In genomic region chr13:28662316-28662752, GRCm38 (mm10) we compare ENCODE assay signal across 12 mouse cellular contexts.
A peak's percentile ranks its signal among the peaks of the same experiment; 100 is the strongest.
DNase-seq lines count a peak whose midpoint lies in the region; ATAC-seq and TF ChIP-seq lines count a peak whose summit lies in the region.
"Had no signal": no experiment of that assay in that cellular context is flagged by ENCODE, and none has a peak within 500 bp of the region (broad histone marks: within the 10 kb centered on the region; RNA-seq: fewer than 3 reads in every experiment).

No protein-coding gene starts in this region.

- H3K9me3 ChIP-seq in kidney, embryonic 14.5 days (ENCODE audit: control insufficient read depth, low read length) = no peaks in the 10 kb centered on the region
- H3K9me3 ChIP-seq in intestine, postnatal 0 days (ENCODE audit: control insufficient read depth) = no peaks in the 10 kb centered on the region
- H3K9me3 ChIP-seq in stomach, embryonic 16.5 days (replicated peaks; ENCODE audit: control insufficient read depth, low read length) = no peaks in the 10 kb centered on the region
- H3K9me3 ChIP-seq: midbrain, embryonic 13.5 days had no signal

- no peak overlapping the region for H3K9ac ChIP-seq in kidney, embryonic 14.5 days (ENCODE audit: low read depth, low read length)
- H3K9ac ChIP-seq in intestine, postnatal 0 days (ENCODE audit: low read depth, low read length) = no peak overlapping the region
- no peak overlapping the region for H3K9ac ChIP-seq in liver, adult 2 months (ENCODE audit: low read depth, low read length)
- H3K9ac ChIP-seq in stomach, embryonic 16.5 days (ENCODE audit: low read length) = no peak overlapping the region
- H3K9ac ChIP-seq: midbrain, embryonic 13.5 days had no signal

- no peaks in the 10 kb centered on the region for H3K79me2 ChIP-seq in liver, adult 2 months (ENCODE audit: control insufficient read depth, insufficient read depth, low read length)

- no peak overlapping the region for H3K4me3 ChIP-seq in kidney, adult 2 months (ENCODE audit: insufficient read depth, low read depth, low read length)
- no peak overlapping the region for H3K4me3 ChIP-seq in kidney, embryonic 14.5 days (ENCODE audit: low read length)
- no peak overlapping the region for H3K4me3 ChIP-seq in intestine, postnatal 0 days (ENCODE audit: low read depth, low read length)
- H3K4me3 ChIP-seq in liver, adult 2 months (ENCODE audit: insufficient read depth, low read depth, low read length) = no peak overlapping the region
- H3K4me3 ChIP-seq in stomach, embryonic 16.5 days (replicated peaks; ENCODE audit: low read length) = no peak overlapping the region
- H3K4me3 ChIP-seq: midbrain, embryonic 13.5 days had no signal

- 43% methylated on average over 3 of the region's 3 CpGs for WGBS in kidney, adult 2 months
- WGBS in kidney, embryonic 14.5 days = 65% methylated on average over 3 of the region's 3 CpGs
- WGBS in intestine, postnatal 0 days = 44% methylated on average over 3 of the region's 3 CpGs
- WGBS in liver, adult 2 months = 25% methylated on average over 3 of the region's 3 CpGs
- WGBS in stomach, embryonic 16.5 days = 54% methylated on average over 3 of the region's 3 CpGs

- TF ChIP-seq CTCF in kidney, adult 2 months (conservative IDR thresholded peaks at IDR 0.05; ENCODE audit: insufficient read depth, insufficient read length, low read depth, low read length) = no peak
- no peak for TF ChIP-seq CTCF in intestine, postnatal 0 days (IDR thresholded peaks at IDR 0.05; ENCODE audit: low read depth)
- no peak for TF ChIP-seq CTCF in liver, adult 2 months (IDR thresholded peaks at IDR 0.05; ENCODE audit: low read depth, low read length)

- peak; percentile 61 for DNase-seq in kidney, adult 2 months
- peak; percentile 80 for DNase-seq in liver, adult 2 months (ENCODE audit: extremely low read depth, low read depth, low spot score)
- DNase-seq in ovary, postnatal 36 days (ENCODE audit: low spot score) = no peak
- no peak for DNase-seq in adrenal gland, postnatal 36 days
- DNase-seq in urinary bladder, postnatal 4 days (ENCODE audit: low spot score in 2 of 2) = no peak
- DNase-seq: adrenal gland, postnatal 25 days; cerebellum, postnatal 10 days; heart, postnatal 10 days had no signal

- no peaks in the 10 kb centered on the region for H3K36me3 ChIP-seq in kidney, adult 2 months (ENCODE audit: control insufficient read depth, insufficient read depth, low read length)
- no peaks in the 10 kb centered on the region for H3K36me3 ChIP-seq in kidney, embryonic 14.5 days (ENCODE audit: control insufficient read depth, insufficient read depth, low read length)
- H3K36me3 ChIP-seq in intestine, postnatal 0 days (ENCODE audit: control insufficient read depth, insufficient read depth) = no peaks in the 10 kb centered on the region
- no peaks in the 10 kb centered on the region for H3K36me3 ChIP-seq in liver, adult 2 months (ENCODE audit: control insufficient read depth, insufficient read depth, low read length)
- H3K36me3 ChIP-seq in stomach, embryonic 16.5 days (ENCODE audit: control insufficient read depth, insufficient read depth, low read length) = no peaks in the 10 kb centered on the region
- H3K36me3 ChIP-seq: midbrain, embryonic 13.5 days had no signal

- H3K27me3 ChIP-seq in kidney, adult 2 months (replicated peaks; ENCODE audit: control insufficient read depth, insufficient read depth, low read length) = no peaks in the 10 kb centered on the region
- H3K27me3 ChIP-seq in kidney, embryonic 14.5 days (ENCODE audit: control insufficient read depth, insufficient read depth, low read length) = no peaks in the 10 kb centered on the region
- H3K27me3 ChIP-seq in intestine, postnatal 0 days (replicated peaks; ENCODE audit: control insufficient read depth, insufficient read depth, low read length) = no peaks in the 10 kb centered on the region
- H3K27me3 ChIP-seq in liver, adult 2 months (ENCODE audit: control insufficient read depth, insufficient read depth, low read length) = 0 out of 2 replicates have a peak, but pooled peaks cover 4% of the 10 kb centered on the region
- no peaks in the 10 kb centered on the region for H3K27me3 ChIP-seq in stomach, embryonic 16.5 days (ENCODE audit: control insufficient read depth, insufficient read depth, low read length)
- H3K27me3 ChIP-seq: midbrain, embryonic 13.5 days had no signal

- H3K4me2 ChIP-seq in kidney, embryonic 14.5 days (replicated peaks; ENCODE audit: low read depth, low read length) = no peak overlapping the region
- 0 out of 2 replicates have a peak overlapping the region, but pooled peaks have one; percentile 9 for H3K4me2 ChIP-seq in intestine, postnatal 0 days (replicated peaks; ENCODE audit: low read depth)
- H3K4me2 ChIP-seq in stomach, embryonic 16.5 days (ENCODE audit: low read depth, low read length) = no peak overlapping the region
- H3K4me2 ChIP-seq: midbrain, embryonic 13.5 days had no signal

- H3K27ac ChIP-seq in kidney, adult 2 months (ENCODE audit: insufficient read depth, low read depth, low read length) = no peak overlapping the region
- no peak overlapping the region for H3K27ac ChIP-seq in kidney, embryonic 14.5 days (ENCODE audit: low read depth, low read length)
- no peak overlapping the region for H3K27ac ChIP-seq in intestine, postnatal 0 days (ENCODE audit: low read depth, low read length)
- H3K27ac ChIP-seq in liver, adult 2 months (replicated peaks; ENCODE audit: insufficient read depth, low read depth, low read length) = no peak overlapping the region
- no peak overlapping the region for H3K27ac ChIP-seq in stomach, embryonic 16.5 days (ENCODE audit: low read length)
- H3K27ac ChIP-seq: midbrain, embryonic 13.5 days had no signal

- no peak for ATAC-seq in kidney, embryonic 14.5 days (ENCODE audit: low FRiP score, low TSS enrichment)
- ATAC-seq in intestine, postnatal 0 days = peak; percentile 25; the same call in 1 of the 2 replicates
- ATAC-seq in stomach, embryonic 16.5 days (ENCODE audit: insufficient read depth, low FRiP score) = peak; percentile 81
- ATAC-seq: midbrain, embryonic 13.5 days had no signal

- TF ChIP-seq POLR2A in kidney, adult 2 months (IDR thresholded peaks at IDR 0.05; ENCODE audit: low read depth, low read length) = no peak
- no peak for TF ChIP-seq POLR2A in liver, adult 2 months (IDR thresholded peaks at IDR 0.05; ENCODE audit: extremely low read depth, insufficient read depth, low read length)

- peaks cover 9% of the 10 kb centered on the region for H3K4me1 ChIP-seq in kidney, adult 2 months (ENCODE audit: control insufficient read depth, insufficient read depth, low read length)
- peaks cover 30% of the 10 kb centered on the region for H3K4me1 ChIP-seq in kidney, embryonic 14.5 days (ENCODE audit: control insufficient read depth, insufficient read depth, low read length)
- H3K4me1 ChIP-seq in intestine, postnatal 0 days (replicated peaks; ENCODE audit: control insufficient read depth, insufficient read depth, low read length) = 0 out of 2 replicates have a peak, but pooled peaks cover 4% of the 10 kb centered on the region
- peaks cover 4% of the 10 kb centered on the region; the same call in 1 of the 2 replicates for H3K4me1 ChIP-seq in liver, adult 2 months (ENCODE audit: control insufficient read depth, insufficient read depth, low read length)
- H3K4me1 ChIP-seq in stomach, embryonic 16.5 days (ENCODE audit: control insufficient read depth, insufficient read depth, low read length) = peaks cover 11% of the 10 kb centered on the region

Comparison
In these comparisons a context has a peak if more than half of its experiments do, and no peak if none do; other contexts are left out.
1. DNase-seq: peak in kidney, adult 2 months (single experiment) and liver, adult 2 months (single experiment); none in ovary, postnatal 36 days (single experiment), adrenal gland, postnatal 36 days (0 of 2) and urinary bladder, postnatal 4 days (0 of 2).